Mouse (Mus musculus): ENCODE results near the gene Arl14ep.

Arl14ep gene

DNA sequence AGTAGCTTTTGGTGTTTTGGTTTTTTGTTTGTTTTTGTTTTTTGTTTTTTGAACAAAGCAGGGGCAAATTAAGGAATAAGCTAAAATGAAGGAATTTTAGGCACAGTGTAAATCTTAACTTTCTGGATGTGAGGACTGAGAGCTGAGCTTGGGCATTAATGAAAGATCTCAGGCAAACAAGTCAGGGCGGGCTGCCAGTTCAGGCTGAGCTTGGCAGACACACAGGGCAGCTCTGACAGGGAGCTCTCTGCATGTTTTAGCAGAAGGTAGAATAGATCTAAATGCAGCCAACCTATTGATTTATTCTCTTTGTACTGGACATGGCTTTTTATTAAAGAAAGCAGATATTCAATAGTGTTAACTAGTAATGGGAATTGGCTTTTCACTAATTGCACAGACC lies 31.8 kb downstream of the Arl14ep start:
- DNase-seq = no peak

DNA sequence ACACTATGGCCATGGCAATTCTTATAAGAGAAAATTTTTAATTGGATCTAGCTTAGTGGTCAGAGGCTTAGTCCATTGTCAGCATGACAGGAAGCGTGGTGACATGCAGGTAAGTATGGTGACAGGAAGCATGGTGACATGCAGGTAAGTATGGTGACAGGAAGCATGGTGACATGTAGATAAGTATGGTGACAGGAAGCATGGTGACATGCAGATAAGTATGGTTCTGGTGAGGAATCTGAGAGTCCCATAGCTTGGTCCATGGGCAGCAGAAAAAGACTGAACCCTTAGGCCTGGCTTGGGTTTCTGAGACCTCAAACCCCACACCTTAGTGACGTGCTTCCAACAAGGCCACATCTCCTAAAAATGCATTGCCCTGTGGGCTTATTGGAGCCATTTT lies 38.5 kb downstream of the Arl14ep start:
- DNase-seq = no peak

DNA sequence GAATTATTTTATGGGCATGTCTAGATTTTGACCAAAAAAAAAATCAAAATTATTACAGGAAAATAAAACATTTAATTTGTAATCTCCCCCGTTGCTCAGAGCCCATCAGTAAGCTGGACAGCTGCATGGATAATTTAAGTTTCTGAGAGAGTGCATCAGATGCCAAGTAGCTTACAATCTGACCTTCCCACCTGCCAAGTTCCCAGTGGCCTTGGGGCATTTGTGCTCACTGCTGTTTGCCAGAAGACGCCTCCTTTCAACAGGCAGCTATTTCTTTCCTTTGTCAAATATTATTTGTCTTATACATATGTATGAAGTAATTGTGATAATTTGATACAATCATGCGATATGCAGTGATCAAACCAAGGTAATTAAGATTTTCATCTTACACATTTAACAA lies 44.3 kb downstream of the Arl14ep start:
- DNase-seq = no peak
